Mouse (Mus musculus): ENCODE data around the gene Dazap1.

GRCm38 (mm10) chr10:80330888-80331287 lies 69.6 kb downstream of the Dazap1 start:
- TF ChIP-seq CTCF (IDR thresholded peaks at IDR 0.05; ENCODE audit: low read depth, low read length), result no peak
- TF ChIP-seq EP300 (IDR thresholded peaks at IDR 0.05; ENCODE audit: insufficient read depth, low read depth, low read length), result no peak

All from ES-Bruce4 (cell line).